Mouse (Mus musculus) hindbrain, embryonic 12.5 days (tissue): ENCODE data around the gene Paox. TPM values are rescaled to one million over a fixed set of nuclear protein-coding genes. Genes with fewer than 3 reads are reported as not detected.
A peak's percentile ranks its signal among the peaks of the same experiment; 100 is the strongest.

ENCODE experiments used
- ATAC-seq: fragments of 200-750 bp; cut with Nextera tagmentation; 2 replicates; pipeline ENCODE4 v1.8.0; 2017; ENCODE audit warnings: moderate TSS enrichment; ENCODE audit not compliant: low FRiP score
- H3K27ac ChIP-seq: fragments of 300-500 bp; sonication (generic); 2 replicates; pipeline ENCODE4 v1.5.1; 2016; ENCODE audit warnings: mild to moderate bottlenecking
- H3K27me3 ChIP-seq: fragments of 300-500 bp; sonication (generic); 2 replicates; pipeline ENCODE4 v1.6.1; 2016; ENCODE audit warnings: mild to moderate bottlenecking
- H3K36me3 ChIP-seq: fragments of 300-500 bp; sonication (generic); 2 replicates; pipeline ENCODE4 v1.6.1; 2016; ENCODE audit warnings: mild to moderate bottlenecking
- H3K4me1 ChIP-seq: fragments of 300-500 bp; sonication (generic); 2 replicates; pipeline ENCODE4 v1.6.1; 2016
- H3K4me2 ChIP-seq: fragments of 300-500 bp; sonication (generic); replicated peaks from 2 replicates; pipeline ENCODE4 v1.6.1; 2016; ENCODE audit warnings: mild to moderate bottlenecking
- H3K4me3 ChIP-seq: fragments of 300-500 bp; sonication (generic); 2 replicates; pipeline ENCODE4 v1.5.1; 2016; ENCODE audit warnings: mild to moderate bottlenecking
- H3K9ac ChIP-seq: fragments of 300-500 bp; sonication (generic); 2 replicates; pipeline ENCODE4 v1.6.1; 2016; ENCODE audit warnings: mild to moderate bottlenecking, moderate library complexity
- H3K9me3 ChIP-seq: fragments of 300-500 bp; sonication (generic); replicated peaks from 2 replicates; pipeline ENCODE4 v1.6.1; 2016; ENCODE audit warnings: mild to moderate bottlenecking
- WGBS: fragments of 180-500 bp; shearing (Covaris S2); methylation state at CpG from one replicate; pipeline ENCODE4 v1.1.7; 2016; 5-methylcytosine and 5-hydroxymethylcytosine counted together
- polyA plus RNA-seq: library from polyadenylated mRNA; unstranded; fragments of >200 nt; fragmentation: Nextera tagmentation; extraction: Ambion mirVana; gene quantifications from 2 replicates; pipeline ENCODE4 v1.2.1, GENCODE M21; 2016

Gene Paox
- 12.9 and 18.1 TPM in 2 replicates for polyA plus RNA-seq

DNA sequence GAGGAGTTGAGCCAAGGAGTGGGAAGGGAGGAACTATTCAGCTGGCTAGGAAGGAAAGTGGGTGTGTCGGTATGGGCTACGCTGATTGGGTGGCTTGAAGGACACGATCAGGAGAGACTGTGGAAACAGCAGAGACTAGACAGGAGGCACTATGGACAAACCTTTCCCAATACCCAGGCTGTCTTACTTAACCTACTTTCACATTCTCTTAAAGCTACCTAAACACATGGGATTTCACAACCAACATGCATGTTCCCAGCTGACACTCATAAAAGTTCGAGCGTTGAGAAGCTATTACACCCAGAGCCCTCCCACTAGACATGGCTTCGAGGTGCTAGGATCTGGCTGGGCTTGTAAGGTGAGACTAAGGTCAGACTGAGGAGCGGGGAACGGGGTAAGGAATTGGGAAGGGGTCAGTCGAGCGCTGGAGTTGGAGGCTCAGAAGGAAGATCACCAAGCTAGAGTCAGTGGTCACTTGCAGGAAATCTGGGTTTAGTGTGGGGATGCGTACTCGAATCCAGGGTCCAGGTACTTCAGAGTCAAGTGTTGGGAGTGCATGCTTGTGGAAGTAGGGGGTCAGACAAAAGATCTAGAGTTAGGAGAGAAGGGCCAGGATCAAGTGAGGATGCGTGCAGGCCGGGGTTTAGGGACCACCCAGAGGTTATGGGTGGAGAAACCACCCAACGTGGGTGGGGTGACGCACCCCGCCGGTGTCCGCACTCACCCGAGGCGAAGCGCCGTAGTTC, at the start of gene Paox:
Paox (plus strand) TSS at position 217 of the 746 bp plus-strand sequence.
- Histone ChIP-seq H3K4me2 (peak within 1 kb of the TSS; percentile 90), H3K36me3 (peaks cover 21% of the 10 kb centered on the region), H3K9me3 (no peaks in the 10 kb centered on the region), H3K4me3 (peak within 1 kb of the TSS; percentile 60), H3K27me3 (no peaks in the 10 kb centered on the region), H3K27ac (peak within 1 kb of the TSS; percentile 81), H3K9ac (peak within 1 kb of the TSS; percentile 73), H3K4me1 (peaks cover 10% of the 10 kb centered on the region)
- 3% methylated on average over 23 of the region's 23 CpGs for WGBS
- peak; percentile 73 for ATAC-seq

DNA sequence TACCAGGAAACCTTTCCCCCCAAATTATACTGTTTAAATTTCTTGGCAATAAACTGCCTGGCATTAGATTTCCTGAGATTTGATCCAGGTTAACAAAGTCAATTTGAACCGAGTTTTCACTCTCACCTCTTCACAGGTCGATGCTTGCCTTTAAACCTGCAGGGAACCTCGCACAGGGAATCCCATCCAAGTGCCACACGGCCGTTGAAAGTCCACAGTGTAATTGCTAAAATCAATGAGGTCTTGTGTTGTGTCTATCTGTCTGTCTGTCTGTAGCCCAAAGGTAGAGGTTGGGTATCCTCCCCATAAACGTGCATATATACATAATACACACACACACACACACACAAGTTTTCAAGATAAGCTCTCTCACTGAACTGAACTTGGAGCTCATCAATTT, 48.2 kb upstream of the Paox start:
- no peaks in the 10 kb centered on the region for H3K36me3 ChIP-seq
- no peak overlapping the region for H3K4me3 ChIP-seq
- H3K9ac ChIP-seq = no peak overlapping the region
- 75% methylated on average over 6 of the region's 6 CpGs for WGBS
- no peak overlapping the region for H3K27ac ChIP-seq
- H3K4me1 ChIP-seq = 0 out of 2 replicates have a peak, but pooled peaks cover 2% of the 10 kb centered on the region
- H3K4me2 ChIP-seq = no peak overlapping the region
- peaks cover 39% of the 10 kb centered on the region for H3K27me3 ChIP-seq
- no peaks in the 10 kb centered on the region for H3K9me3 ChIP-seq
- ATAC-seq = no peak

DNA sequence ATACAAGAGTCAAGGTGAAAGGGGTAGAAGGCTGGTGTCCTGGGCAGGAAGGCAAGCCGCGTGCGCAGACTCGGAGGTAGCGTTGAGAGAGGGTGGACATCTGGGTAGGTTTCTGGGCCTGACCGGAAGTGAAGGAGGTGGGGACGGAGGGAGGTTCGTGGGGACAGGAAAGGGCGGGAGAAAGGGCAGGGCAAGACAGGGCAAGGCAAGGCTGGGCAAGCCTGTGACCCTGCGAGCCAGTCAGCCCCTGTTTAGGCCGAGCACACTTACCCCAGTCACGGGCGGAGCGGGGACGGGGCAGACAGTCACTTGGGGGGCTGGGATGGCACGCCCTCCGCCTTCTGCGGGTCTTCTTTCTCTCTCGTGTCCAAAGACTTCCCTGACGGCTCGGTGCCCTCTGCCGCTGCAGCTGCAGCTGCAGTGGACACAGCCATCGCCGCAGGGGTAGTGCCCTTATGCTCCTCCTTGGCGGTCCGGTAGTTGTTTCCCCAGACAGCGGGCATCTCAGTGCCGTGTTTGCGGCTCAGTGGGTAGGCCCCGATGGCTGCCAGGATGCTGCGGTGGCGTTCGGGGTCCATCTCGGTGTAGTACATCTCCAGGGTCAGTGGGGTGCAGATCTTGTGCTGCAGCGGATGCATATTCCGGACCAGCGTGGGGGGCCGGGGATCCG, 45.4 kb upstream of the Paox start:
- H3K4me2 ChIP-seq = peak overlapping the region; percentile 43
- WGBS = 35% methylated on average over 33 of the region's 39 CpGs
- peaks cover 22% of the 10 kb centered on the region for H3K27me3 ChIP-seq
- 0 out of 2 replicates have a peak overlapping the region, but pooled peaks have one; percentile 35 for H3K9ac ChIP-seq
- H3K9me3 ChIP-seq = no peaks in the 10 kb centered on the region
- no peak for ATAC-seq
- H3K4me3 ChIP-seq = peak overlapping the region; percentile 10; the same call in 1 of the 2 replicates
- H3K4me1 ChIP-seq = 0 out of 2 replicates have a peak, but pooled peaks cover 1% of the 10 kb centered on the region
- no peak overlapping the region for H3K27ac ChIP-seq
- H3K36me3 ChIP-seq = no peaks in the 10 kb centered on the region

GRCm38 (mm10) chr7:140077698-140078097, 37.9 kb upstream of the Paox start:
- Histone ChIP-seq H3K9ac (no peak overlapping the region), H3K36me3 (no peaks in the 10 kb centered on the region), H3K27me3 (peaks cover 21% of the 10 kb centered on the region)

DNA sequence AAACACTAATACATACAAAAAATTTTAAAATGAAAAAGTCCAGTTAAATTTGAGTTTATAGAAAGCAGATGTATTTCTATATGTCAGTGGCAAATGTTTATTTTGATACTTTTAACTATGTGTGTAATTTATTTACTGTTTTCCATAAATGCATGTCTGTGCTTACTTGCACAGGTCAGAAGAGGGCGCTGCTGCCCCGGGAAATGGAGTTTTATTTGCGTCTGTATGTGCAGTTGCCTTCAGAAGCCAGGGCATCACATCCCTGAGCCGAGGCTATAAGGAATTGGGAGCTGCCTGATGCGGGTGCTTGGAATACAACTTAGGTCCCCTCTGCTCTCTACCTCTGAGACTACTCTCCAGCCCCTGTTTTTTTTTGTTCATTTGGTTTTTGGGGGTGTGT, 36.9 kb upstream of the Paox start:
- Histone ChIP-seq H3K4me1 (peaks cover 33% of the 10 kb centered on the region), H3K4me3 (no peak overlapping the region), H3K36me3 (no peaks in the 10 kb centered on the region), H3K27me3 (peaks cover 21% of the 10 kb centered on the region), H3K9me3 (no peaks in the 10 kb centered on the region), H3K27ac (no peak overlapping the region), H3K9ac (no peak overlapping the region), H3K4me2 (no peak overlapping the region)
- ATAC-seq = no peak
- 5% methylated on average over 5 of the region's 5 CpGs for WGBS

More at GRCm38 (mm10) chr7:140077698-140078097, 37.9 kb upstream of the Paox start:
- no peaks in the 10 kb centered on the region for H3K9me3 ChIP-seq
- peaks cover 29% of the 10 kb centered on the region for H3K4me1 ChIP-seq
- WGBS = 82% methylated on average over 6 of the region's 6 CpGs
- H3K27ac ChIP-seq = no peak overlapping the region
- H3K4me2 ChIP-seq = no peak overlapping the region
- ATAC-seq = no peak
- H3K4me3 ChIP-seq = no peak overlapping the region

- H3K4me1 ChIP-seq = peaks cover 33% of the 10 kb centered on the region
- H3K9me3 ChIP-seq = no peaks in the 10 kb centered on the region
- no peaks in the 10 kb centered on the region for H3K36me3 ChIP-seq
- ATAC-seq = peak; percentile 81
- peak overlapping the region; percentile 38 for H3K4me3 ChIP-seq
- H3K27ac ChIP-seq = peak overlapping the region; percentile 89
- peak overlapping the region; percentile 67 for H3K9ac ChIP-seq
- peaks cover 21% of the 10 kb centered on the region for H3K27me3 ChIP-seq
- 2% methylated on average over 24 of the region's 24 CpGs for WGBS
- peak overlapping the region; percentile 60 for H3K4me2 ChIP-seq
Observed at GRCm38 (mm10) chr7:140080503-140081156, 35.0 kb upstream of the Paox start.

DNA sequence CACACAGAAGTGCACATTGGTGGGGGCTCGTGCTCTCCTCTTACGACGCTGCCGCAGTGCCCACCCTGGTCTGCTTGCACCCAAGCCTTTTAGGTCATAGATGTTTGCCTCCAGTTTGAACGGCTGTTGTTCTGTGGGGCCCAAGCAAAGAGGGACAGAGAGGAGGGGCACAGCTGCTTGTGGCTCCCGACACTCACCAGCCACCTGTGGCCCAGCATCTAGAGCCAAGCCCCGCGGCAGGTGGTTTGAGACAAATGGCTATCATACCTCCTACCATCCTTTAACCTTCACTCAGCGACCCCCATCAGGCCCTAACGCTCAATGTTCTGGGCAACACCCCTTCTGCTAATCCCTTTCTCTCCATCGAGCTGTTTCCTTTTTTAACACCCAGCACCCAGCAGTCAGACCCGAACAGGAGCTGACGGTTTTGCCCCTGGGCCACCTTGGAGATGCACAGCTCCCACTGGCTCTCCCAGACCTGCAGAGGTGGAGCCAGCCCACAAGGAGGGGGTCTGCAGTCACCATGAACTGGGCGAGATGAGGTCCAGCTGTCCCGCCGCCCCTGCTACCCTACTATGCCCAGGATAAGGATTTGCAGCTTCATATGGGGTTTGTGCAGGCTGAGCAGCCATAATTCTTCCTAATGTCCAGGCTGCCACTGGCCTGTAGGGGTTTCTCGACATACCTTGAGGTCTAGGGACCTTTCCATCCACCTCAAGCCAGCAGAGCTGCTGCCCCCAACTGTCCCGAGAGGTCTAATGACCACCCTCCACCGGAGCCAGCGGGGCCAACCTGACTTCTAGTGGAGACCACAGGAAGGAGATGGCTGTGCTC, 34.0 kb upstream of the Paox start:
- peak; percentile 49 for ATAC-seq
- Histone ChIP-seq H3K9ac (peak overlapping the region; percentile 59), H3K27me3 (peaks cover 21% of the 10 kb centered on the region), H3K4me1 (peaks cover 33% of the 10 kb centered on the region), H3K9me3 (no peaks in the 10 kb centered on the region), H3K4me2 (peak overlapping the region; percentile 60), H3K36me3 (no peaks in the 10 kb centered on the region), H3K4me3 (peak overlapping the region; percentile 38), H3K27ac (peak overlapping the region; percentile 89)
- 18% methylated on average over 20 of the region's 20 CpGs for WGBS

- H3K27me3 ChIP-seq = peaks cover 21% of the 10 kb centered on the region
- H3K4me1 ChIP-seq = peaks cover 33% of the 10 kb centered on the region
- 2% methylated on average over 18 of the region's 18 CpGs for WGBS
- no peaks in the 10 kb centered on the region for H3K36me3 ChIP-seq
- H3K27ac ChIP-seq = peak within 1 kb of the TSS; percentile 89
- peak within 1 kb of the TSS; percentile 59 for H3K9ac ChIP-seq
- peak; percentile 79 for ATAC-seq
- peak within 1 kb of the TSS; percentile 60 for H3K4me2 ChIP-seq
- no peaks in the 10 kb centered on the region for H3K9me3 ChIP-seq
- H3K4me3 ChIP-seq = peak within 1 kb of the TSS; percentile 38
Observed at GRCm38 (mm10) chr7:140082242-140082678, 33.3 kb upstream of the Paox start, which contains the start of gene Caly. Gene Caly, minus strand, starts transcription at chr7:140082548.

DNA sequence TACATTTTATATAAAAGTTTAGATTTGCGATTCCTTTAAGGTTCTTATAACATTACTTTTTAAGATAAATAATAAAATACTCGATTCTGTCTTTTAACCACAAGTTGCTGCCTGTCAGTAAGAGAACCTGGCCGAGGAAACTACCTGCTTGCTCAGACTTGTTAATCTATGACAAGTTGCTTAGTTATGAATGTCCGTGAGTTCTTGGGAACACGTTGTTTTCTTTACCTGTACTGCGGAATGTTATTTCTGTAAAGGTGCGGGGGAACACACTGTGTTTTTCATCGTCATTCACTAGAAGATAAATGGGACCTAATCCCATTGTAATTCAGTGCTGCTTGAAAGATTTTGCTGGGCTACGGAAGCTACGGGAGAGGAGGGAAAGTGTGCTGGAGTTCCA, 25.0 kb upstream of the Paox start:
- H3K27me3 ChIP-seq = no peaks in the 10 kb centered on the region
- 81% methylated on average over 10 of the region's 10 CpGs for WGBS

DNA sequence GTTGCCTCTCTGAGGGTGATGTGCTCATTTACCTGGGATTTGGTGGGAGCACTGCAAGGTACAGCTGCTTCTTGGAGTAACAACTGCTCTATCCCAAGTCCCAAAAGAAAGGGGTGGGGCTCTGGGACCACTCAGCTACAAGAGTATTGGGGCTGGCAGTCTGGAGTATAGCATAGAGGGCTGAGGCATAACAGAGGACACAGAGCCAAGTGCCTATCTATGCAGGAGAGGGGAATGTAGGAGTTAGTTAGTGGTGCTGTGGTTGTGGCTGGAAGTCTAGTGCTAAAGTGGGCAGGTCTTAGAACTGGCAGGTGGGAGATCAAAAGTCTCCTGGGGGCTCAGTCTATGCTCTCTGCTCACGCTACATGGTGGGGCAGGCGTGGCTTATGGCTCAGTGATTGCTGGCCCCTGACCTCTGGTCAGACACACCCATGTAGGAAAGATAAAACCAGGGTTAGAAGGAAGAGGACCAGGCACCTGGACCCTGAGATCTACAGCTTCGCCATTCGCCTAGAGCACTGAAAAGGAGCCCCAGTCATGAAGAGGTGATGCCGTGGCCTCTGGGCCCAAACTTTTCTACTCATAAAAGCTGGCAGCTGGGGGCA, 22.6 kb upstream of the Paox start, which contains the start of gene Prap1:
Prap1 (plus strand) TSS at position 472 of the 605 bp plus-strand sequence.
- ATAC-seq = no peak
- H3K4me3 ChIP-seq = no peak within 1 kb of the TSS
- no peak within 1 kb of the TSS for H3K27ac ChIP-seq
- H3K27me3 ChIP-seq = no peaks in the 10 kb centered on the region
- no peaks in the 10 kb centered on the region for H3K9me3 ChIP-seq
- H3K9ac ChIP-seq = no peak within 1 kb of the TSS
- 68% methylated on average over 5 of the region's 5 CpGs for WGBS
- H3K4me2 ChIP-seq = no peak within 1 kb of the TSS
- H3K36me3 ChIP-seq = no peaks in the 10 kb centered on the region
- H3K4me1 ChIP-seq = no peaks in the 10 kb centered on the region

More for the DNA sequence above, 25.0 kb upstream of the Paox start:
- no peaks in the 10 kb centered on the region for H3K9me3 ChIP-seq
- H3K4me2 ChIP-seq = no peak overlapping the region
- no peak for ATAC-seq
- H3K4me1 ChIP-seq = no peaks in the 10 kb centered on the region
- no peak overlapping the region for H3K4me3 ChIP-seq
- no peak overlapping the region for H3K27ac ChIP-seq
- H3K36me3 ChIP-seq = no peaks in the 10 kb centered on the region
- H3K9ac ChIP-seq = no peak overlapping the region

DNA sequence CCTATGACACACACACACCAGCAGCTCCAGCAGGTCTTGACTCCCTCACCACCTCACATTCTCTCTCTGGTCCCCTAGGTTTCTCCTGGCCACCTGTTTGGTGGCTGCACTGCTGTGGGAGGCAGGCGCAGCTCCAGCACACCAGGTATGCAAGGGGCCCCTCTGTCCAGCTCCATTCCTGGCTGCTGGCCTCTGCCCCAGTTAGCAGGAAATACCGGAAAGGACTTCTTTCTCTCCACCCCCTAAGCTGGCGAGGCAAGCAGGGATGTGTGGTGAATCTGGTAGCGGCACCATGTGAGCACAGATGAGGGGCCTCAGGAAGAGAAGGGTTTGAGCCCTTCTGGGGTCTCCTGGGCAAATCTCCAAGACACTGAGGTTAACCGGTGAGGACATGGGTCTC, 20.6 kb upstream of the Paox start:
- H3K9me3 ChIP-seq = no peaks in the 10 kb centered on the region
- no peak overlapping the region for H3K27ac ChIP-seq
- no peaks in the 10 kb centered on the region for H3K4me1 ChIP-seq
- no peaks in the 10 kb centered on the region for H3K36me3 ChIP-seq
- H3K4me3 ChIP-seq = no peak overlapping the region
- no peaks in the 10 kb centered on the region for H3K27me3 ChIP-seq
- H3K9ac ChIP-seq = no peak overlapping the region
- 64% methylated on average over 5 of the region's 5 CpGs for WGBS
- no peak overlapping the region for H3K4me2 ChIP-seq
- ATAC-seq = no peak
